Mouse (Mus musculus): ENCODE results near the gene Naa40. TPM values are rescaled to one million over a fixed set of nuclear protein-coding genes. Genes with fewer than 3 reads are reported as not detected.

Naa40 gene
- polyA plus RNA-seq, 1 experiment from 2014 or later, result 28.8 TPM

GRCm38 (mm10) chr19:7274326-7274990 is 33.5 kb upstream of the Naa40 start:
- no peak overlapping the region for H3K4me3 ChIP-seq (replicated peaks)
- H3K9me3 ChIP-seq (replicated peaks), result no peaks in the 10 kb centered on the region
- no peak overlapping the region for H3K4me2 ChIP-seq
- WGBS (ENCODE audit: insufficient replicate concordance), result 72% methylated on average over 13 of the region's 13 CpGs
- DNase-seq (no peak), ATAC-seq (ENCODE audit: low read depth) (no peak)
- peaks cover 53% of the 10 kb centered on the region for H3K36me3 ChIP-seq
- peaks cover 5% of the 10 kb centered on the region for H3K27me3 ChIP-seq
- peaks cover 21% of the 10 kb centered on the region for H3K4me1 ChIP-seq (replicated peaks)
- no peak overlapping the region for H3K27ac ChIP-seq
- no peak overlapping the region for H3K9ac ChIP-seq

GRCm38 (mm10) chr19:7273486-7273885 is 32.5 kb upstream of the Naa40 start:
- Histone ChIP-seq H3K4me1 (replicated peaks) (peaks cover 21% of the 10 kb centered on the region), H3K27me3 (peaks cover 15% of the 10 kb centered on the region), H3K27ac (no peak overlapping the region), H3K9me3 (replicated peaks) (no peaks in the 10 kb centered on the region), H3K36me3 (peaks cover 43% of the 10 kb centered on the region), H3K4me2 (no peak overlapping the region), H3K4me3 (replicated peaks) (no peak overlapping the region), H3K9ac (no peak overlapping the region)
- DNase-seq, result no peak
- WGBS (ENCODE audit: insufficient replicate concordance), result 77% methylated on average over 4 of the region's 4 CpGs
- no peak for ATAC-seq (ENCODE audit: low read depth)

DNA sequence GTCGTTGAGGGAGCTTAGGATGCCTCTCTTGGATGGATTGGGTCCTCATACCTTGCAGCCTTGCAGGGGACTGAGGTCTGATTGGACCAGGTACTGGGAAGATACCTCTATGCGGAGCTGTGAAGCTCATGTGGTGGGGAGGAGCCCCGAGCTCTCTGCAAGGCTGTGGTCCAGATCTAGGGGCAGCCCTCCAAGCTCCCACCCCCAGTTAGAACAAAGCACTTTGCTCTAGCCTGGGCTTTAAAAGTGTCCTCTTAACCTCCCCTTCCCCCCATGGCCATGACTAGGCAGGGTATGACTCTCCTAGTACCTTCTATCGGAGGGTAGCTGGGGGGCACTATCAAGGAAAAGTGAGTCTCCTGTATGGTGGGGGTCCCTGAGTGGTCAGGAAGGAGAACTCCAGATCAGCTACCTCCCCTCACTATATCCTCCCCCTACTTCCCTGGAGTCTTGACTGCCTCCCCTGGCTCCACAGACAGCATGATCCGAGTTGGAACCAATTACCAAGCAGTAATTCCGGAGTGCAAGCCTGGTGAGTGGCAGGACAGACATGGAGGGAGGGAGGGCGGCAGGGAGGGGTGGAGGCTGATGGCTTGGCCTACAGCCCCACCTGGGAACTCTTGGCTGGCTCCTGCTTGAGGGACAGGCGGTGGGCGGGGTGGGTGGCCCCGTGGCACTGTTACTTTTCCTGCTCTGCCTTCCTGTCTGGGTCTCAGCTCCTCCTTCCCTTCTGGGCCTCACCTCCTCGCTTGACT is 28.5 kb upstream of the Naa40 start:
- 0 out of 2 replicates have a peak, but pooled peaks have one; percentile 9 for ATAC-seq (ENCODE audit: low read depth)
- H3K9ac ChIP-seq, result peak overlapping the region; percentile 70
- peaks cover 54% of the 10 kb centered on the region for H3K27me3 ChIP-seq
- peaks cover 54% of the 10 kb centered on the region for H3K4me1 ChIP-seq (replicated peaks)
- H3K4me3 ChIP-seq (replicated peaks), result peak overlapping the region; percentile 66
- H3K36me3 ChIP-seq, result peaks cover 6% of the 10 kb centered on the region
- H3K27ac ChIP-seq, result no peak overlapping the region
- H3K4me2 ChIP-seq, result peak overlapping the region; percentile 88
- 22% methylated on average over 11 of the region's 11 CpGs for WGBS (ENCODE audit: insufficient replicate concordance)
- no peaks in the 10 kb centered on the region for H3K9me3 ChIP-seq (replicated peaks)
- no peak for DNase-seq

DNA sequence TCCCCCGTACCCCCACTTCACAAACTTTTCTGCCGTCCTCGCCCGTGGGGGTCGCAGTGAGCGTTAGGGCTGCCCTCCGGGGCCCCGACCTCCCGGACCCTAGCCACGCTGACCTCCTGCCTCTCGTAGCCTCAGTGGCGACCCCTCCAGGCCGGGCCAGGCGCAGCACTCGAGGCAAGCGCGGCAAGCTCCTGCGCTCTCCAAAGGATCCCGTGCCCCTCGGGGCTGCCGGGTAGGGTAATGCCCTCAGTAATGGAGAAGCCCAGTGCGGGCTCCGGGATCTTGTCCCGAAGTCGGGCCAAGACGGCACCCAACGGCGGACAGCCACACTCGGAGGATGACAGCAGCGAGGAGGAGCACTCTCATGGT is 27.7 kb upstream of the Naa40 start:
- H3K4me3 ChIP-seq (replicated peaks), result peak overlapping the region; percentile 66
- DNase-seq (peak; percentile 61), ATAC-seq (ENCODE audit: low read depth) (peak; percentile 24)
- peaks cover under 1% of the 10 kb centered on the region for H3K36me3 ChIP-seq
- no peaks in the 10 kb centered on the region for H3K9me3 ChIP-seq (replicated peaks)
- H3K4me2 ChIP-seq, result peak overlapping the region; percentile 88
- H3K27me3 ChIP-seq, result peaks cover 56% of the 10 kb centered on the region
- WGBS (ENCODE audit: insufficient replicate concordance), result under 1% methylated on average over 30 of the region's 30 CpGs
- peaks cover 57% of the 10 kb centered on the region for H3K4me1 ChIP-seq (replicated peaks)
- H3K27ac ChIP-seq, result no peak overlapping the region
- H3K9ac ChIP-seq, result peak overlapping the region; percentile 70

GRCm38 (mm10) chr19:7267781-7268721 is 27.1 kb upstream of the Naa40 start:
- H3K9ac ChIP-seq, result peak overlapping the region; percentile 70
- under 1% methylated on average over 81 of the region's 97 CpGs for WGBS (ENCODE audit: insufficient replicate concordance)
- no peak overlapping the region for H3K27ac ChIP-seq
- no peaks in the 10 kb centered on the region for H3K9me3 ChIP-seq (replicated peaks)
- no peaks in the 10 kb centered on the region for H3K36me3 ChIP-seq
- peak overlapping the region; percentile 88 for H3K4me2 ChIP-seq
- H3K4me3 ChIP-seq (replicated peaks), result peak overlapping the region; percentile 66
- H3K4me1 ChIP-seq (replicated peaks), result peaks cover 57% of the 10 kb centered on the region
- H3K27me3 ChIP-seq, result peaks cover 56% of the 10 kb centered on the region
- ATAC-seq (ENCODE audit: low read depth) (peak; percentile 50), DNase-seq (peak; percentile 44)

DNA sequence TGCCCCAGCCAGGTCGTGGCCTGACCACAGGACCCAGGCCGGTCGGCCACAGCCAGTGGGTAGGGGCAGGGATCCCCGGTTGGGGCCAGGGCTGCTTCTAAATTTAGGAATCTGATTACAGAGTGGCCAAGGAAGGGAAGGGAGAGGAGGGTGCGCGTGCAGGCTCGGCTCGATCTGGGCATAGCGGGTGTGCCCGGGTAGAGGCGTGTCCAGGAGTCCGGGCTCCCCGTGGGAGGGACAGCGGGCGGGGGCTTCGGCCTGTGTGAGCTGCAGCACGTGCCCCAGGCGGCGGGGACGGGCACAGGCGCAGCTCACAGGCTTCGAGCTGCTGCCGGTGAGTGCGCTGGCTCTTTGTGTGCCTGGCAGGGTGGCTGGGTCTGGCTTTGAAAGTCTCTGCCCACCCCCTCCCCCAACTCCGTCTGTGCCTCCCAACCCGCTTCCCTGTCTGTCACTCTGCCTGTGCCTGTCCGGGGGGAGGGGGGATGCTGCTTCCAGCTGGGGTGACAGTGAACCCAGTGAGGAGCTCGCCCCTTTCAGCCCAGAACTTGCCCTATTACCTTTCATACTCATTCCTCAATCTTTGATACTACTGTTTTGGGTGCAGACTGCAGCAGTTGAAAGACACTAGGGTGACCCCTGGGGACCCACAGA is 26.2 kb upstream of the Naa40 start, which contains the start of gene Rcor2:
Rcor2 (plus strand) TSS at position 235 of the 651 bp plus-strand sequence.
- ATAC-seq (ENCODE audit: low read depth), result 0 out of 2 replicates have a peak, but pooled peaks have one; percentile 1
- Histone ChIP-seq H3K4me3 (replicated peaks) (peak within 1 kb of the TSS; percentile 66), H3K36me3 (no peaks in the 10 kb centered on the region), H3K9ac (peak within 1 kb of the TSS; percentile 70), H3K4me2 (peak within 1 kb of the TSS; percentile 88), H3K27me3 (peaks cover 56% of the 10 kb centered on the region), H3K27ac (no peak within 1 kb of the TSS), H3K4me1 (replicated peaks) (peaks cover 57% of the 10 kb centered on the region), H3K9me3 (replicated peaks) (no peaks in the 10 kb centered on the region)
- WGBS (ENCODE audit: insufficient replicate concordance), result 3% methylated on average over 28 of the region's 28 CpGs
- no peak for DNase-seq

- 48% methylated on average over 4 of the region's 4 CpGs for WGBS (ENCODE audit: insufficient replicate concordance)
- DNase-seq (no peak), ATAC-seq (ENCODE audit: low read depth) (no peak)
- Histone ChIP-seq H3K9me3 (replicated peaks) (no peaks in the 10 kb centered on the region), H3K27ac (no peak overlapping the region), H3K4me3 (replicated peaks) (no peak overlapping the region), H3K27me3 (peaks cover 56% of the 10 kb centered on the region), H3K9ac (no peak overlapping the region), H3K4me1 (replicated peaks) (peaks cover 57% of the 10 kb centered on the region), H3K36me3 (no peaks in the 10 kb centered on the region), H3K4me2 (no peak overlapping the region)
Measured at GRCm38 (mm10) chr19:7266421-7266831, 25.4 kb upstream of the Naa40 start.

- ATAC-seq (ENCODE audit: low read depth), result no peak
- peaks cover 56% of the 10 kb centered on the region for H3K27me3 ChIP-seq
- 32% methylated on average over 14 of the region's 14 CpGs for WGBS (ENCODE audit: insufficient replicate concordance)
- H3K4me1 ChIP-seq (replicated peaks), result peaks cover 57% of the 10 kb centered on the region
- no peak for DNase-seq
- no peak overlapping the region for H3K4me2 ChIP-seq
- H3K36me3 ChIP-seq, result no peaks in the 10 kb centered on the region
- H3K9me3 ChIP-seq (replicated peaks), result no peaks in the 10 kb centered on the region
- no peak overlapping the region for H3K27ac ChIP-seq
- no peak overlapping the region for H3K9ac ChIP-seq
- H3K4me3 ChIP-seq (replicated peaks), result no peak overlapping the region
Measured at GRCm38 (mm10) chr19:7265478-7266191, 24.7 kb upstream of the Naa40 start.

DNA sequence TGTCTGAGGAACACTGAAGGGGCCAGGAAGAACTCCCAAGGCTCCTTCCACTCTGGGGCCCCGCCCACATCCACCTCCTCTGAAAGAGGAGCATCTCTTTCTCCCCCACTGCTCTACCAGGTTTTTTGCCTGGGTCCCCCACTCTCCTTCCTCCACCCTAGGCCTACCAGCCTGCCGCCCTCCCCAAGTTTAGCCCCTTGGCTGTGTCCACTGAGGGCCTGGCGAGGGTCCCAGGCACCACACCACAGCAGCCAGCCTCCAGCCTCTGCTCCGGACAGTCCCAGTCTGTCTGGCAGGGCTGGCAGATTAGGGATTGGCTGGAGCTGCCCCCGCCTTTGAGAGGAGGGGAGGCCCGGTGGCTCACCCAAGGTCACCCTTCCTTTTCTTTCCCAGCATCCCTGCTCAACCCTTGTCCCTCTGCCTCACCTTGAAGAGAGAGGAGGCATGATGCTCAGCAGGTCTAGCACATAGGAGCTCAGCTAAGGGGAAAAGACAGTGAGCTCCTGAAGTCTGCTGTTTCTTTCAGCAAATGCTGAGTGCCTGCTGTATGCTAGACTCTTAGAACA is 23.9 kb upstream of the Naa40 start:
- no peak for ATAC-seq (ENCODE audit: low read depth)
- no peak overlapping the region for H3K4me3 ChIP-seq (replicated peaks)
- no peak overlapping the region for H3K27ac ChIP-seq
- no peaks in the 10 kb centered on the region for H3K36me3 ChIP-seq
- H3K4me2 ChIP-seq, result no peak overlapping the region
- no peaks in the 10 kb centered on the region for H3K9me3 ChIP-seq (replicated peaks)
- 39% methylated on average over 6 of the region's 6 CpGs for WGBS (ENCODE audit: insufficient replicate concordance)
- DNase-seq, result no peak
- peaks cover 55% of the 10 kb centered on the region for H3K27me3 ChIP-seq
- H3K9ac ChIP-seq, result no peak overlapping the region
- H3K4me1 ChIP-seq (replicated peaks), result peaks cover 53% of the 10 kb centered on the region
